Mouse (Mus musculus) yolk sac, embryonic 10.5 days (tissue): ENCODE data around the gene Tssc4.

Experiments
- DNase-seq: peaks from one replicate; pipeline ENCODE4 v3.0.0-alpha.2; 2017; ENCODE audit warnings: low spot score

The Tssc4 gene

GRCm38 (mm10) chr7:143069751-143070400 is 827 bp downstream of the Tssc4 start:
- no peak for DNase-seq

DNA sequence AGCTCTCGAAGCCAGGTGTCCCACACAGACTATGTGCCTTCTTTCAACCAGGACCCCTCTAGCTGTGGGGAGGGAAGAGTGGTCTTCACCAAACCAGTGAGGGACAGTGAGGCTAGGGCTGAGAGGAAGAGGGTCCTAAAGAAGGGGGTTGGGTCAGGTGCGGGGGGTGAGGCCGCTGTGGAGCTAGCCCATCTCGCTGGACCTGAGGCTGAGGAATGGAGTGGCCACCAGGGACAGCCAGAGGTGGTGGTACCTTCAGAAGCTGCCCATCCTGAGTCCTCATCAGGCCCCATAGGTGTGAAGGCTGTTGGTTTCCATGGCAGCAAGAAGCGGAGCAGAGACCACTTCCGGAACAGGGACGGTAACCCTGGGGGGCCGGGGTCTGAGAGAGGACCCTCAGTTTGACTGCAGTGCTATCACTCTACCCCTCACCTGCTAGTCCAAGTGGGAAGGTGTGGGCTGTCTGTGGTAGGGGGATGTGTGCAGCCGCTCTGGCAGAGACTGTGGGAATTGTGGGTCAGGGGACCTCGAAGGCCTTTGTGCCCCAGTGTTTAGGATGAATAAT is 1.5 kb downstream of the Tssc4 start:
- DNase-seq: no peak

DNA sequence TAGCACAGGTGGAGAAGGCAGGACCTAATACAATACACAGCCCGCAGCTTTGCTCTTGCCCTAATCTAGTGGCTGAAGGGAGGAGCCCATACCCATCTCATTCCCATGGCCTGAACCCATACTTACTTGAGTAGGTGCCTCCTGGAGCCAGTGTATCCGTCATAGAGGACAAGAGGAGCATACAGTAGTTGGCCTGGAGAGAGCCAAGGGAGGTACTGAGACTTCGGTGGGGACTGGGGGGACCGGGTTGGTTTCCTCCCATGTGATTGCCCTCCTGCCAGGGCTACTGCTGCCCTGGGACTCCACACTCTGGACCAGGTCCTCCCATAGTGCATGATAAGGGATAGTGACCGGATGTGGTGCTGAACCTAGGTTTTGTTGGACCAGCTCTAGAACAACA is 3.6 kb downstream of the Tssc4 start:
- no peak for DNase-seq

GRCm38 (mm10) chr7:143073086-143073485 is 4.0 kb downstream of the Tssc4 start:
- no peak for DNase-seq

GRCm38 (mm10) chr7:143075394-143075793 is 6.3 kb downstream of the Tssc4 start:
- no peak for DNase-seq

- DNase-seq: no peak
These were observed 8.3 kb downstream of the Tssc4 start for GRCm38 (mm10) chr7:143077351-143077750.

DNA sequence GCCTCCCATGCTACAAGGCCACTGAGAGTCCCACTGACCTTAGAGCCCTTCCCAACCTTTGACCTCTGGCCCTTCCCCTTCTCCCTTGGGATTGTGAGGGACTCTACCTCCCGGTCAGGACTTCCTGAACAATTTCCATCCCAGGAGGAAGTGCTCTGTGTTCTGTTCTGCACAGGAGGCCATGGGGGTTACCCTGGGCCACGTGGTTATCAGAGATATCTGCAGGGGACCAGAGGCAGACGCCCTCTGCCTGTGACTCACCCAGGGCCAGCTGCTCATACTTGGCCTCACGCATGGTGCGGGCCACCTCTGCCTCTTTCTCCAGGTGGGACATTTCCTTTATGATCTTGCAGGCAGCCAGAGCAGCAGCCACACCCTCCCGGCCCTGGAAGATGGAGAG is 13.0 kb downstream of the Tssc4 start:
- no peak for DNase-seq

GRCm38 (mm10) chr7:143083708-143084107 is 14.7 kb downstream of the Tssc4 start:
- no peak for DNase-seq

DNA sequence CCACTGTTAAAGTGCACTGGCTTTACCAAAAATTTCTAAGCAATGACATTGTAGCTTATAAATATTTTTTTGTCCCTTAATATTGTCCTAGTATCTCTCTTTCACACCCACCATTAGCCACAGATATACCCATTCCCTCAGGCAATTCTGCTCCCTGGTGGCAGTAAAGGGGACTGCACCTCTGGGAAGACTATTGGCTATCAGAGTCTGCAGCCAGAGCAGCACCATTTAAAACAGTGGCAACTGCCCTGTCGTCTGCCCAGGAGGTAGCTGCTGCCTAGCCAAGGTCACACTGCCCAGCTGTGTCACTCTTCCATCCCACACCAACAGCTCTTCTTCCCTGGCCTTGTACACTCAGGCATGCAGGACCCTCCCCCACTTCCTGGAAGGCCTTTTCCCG is 17.3 kb downstream of the Tssc4 start:
- peak; percentile 32 for DNase-seq

DNA sequence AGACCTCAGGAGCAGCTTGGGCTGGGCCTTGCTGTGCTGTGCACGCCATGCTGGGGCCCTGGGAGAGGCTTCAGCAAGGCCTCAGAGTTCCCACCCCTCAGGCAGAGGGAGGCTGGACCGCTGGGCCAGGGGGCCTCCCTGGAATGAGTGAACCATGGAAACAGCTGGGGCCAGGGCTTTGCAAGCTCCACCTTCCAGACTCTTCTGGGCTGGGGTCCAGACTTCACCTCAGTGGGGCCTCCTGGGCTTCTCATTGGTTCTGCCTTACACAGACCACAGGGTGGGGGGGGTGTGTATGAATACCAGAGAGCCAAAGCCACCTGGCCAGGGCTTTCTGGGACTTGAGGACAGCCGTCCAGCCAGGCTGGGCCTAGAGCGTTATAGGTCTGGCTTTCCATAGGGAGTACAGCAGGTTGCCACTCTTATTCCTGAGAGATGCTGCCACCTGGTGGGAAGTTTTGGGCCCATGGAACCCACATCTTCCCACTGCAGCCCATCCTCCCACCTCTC is 18.1 kb downstream of the Tssc4 start:
- DNase-seq: peak; percentile 31

DNA sequence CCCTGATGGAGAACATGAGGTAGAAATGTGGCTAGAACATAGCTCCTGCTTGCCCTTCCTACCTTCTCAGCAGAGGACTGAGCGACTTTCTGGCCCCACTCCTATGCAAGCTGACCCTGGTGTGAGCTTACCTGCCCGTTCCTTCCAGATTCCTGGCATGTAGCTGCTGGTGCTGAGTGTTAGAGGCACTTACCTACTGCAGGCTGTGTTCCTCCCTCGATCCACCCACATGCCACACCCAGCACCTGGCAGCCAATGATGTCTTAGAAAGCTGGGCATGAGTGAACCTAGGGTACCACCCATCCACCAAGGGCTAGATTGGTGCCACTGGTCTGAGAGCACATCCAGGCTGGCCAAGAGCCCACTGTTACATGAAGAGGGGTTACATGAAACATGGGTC is 24.8 kb downstream of the Tssc4 start:
- no peak for DNase-seq

- DNase-seq: peak; percentile 33
These were observed 25.8 kb downstream of the Tssc4 start, which contains the start of gene Trpm5 for GRCm38 (mm10) chr7:143094592-143095553. Gene Trpm5, minus strand, starts transcription at chr7:143094642.

- DNase-seq: no peak
These were observed 26.5 kb downstream of the Tssc4 start for GRCm38 (mm10) chr7:143095554-143095907.

GRCm38 (mm10) chr7:143100759-143101158 is 31.7 kb downstream of the Tssc4 start:
- no peak for DNase-seq

- DNase-seq: no peak
These were observed 36.3 kb downstream of the Tssc4 start for GRCm38 (mm10) chr7:143105258-143105897.

DNA sequence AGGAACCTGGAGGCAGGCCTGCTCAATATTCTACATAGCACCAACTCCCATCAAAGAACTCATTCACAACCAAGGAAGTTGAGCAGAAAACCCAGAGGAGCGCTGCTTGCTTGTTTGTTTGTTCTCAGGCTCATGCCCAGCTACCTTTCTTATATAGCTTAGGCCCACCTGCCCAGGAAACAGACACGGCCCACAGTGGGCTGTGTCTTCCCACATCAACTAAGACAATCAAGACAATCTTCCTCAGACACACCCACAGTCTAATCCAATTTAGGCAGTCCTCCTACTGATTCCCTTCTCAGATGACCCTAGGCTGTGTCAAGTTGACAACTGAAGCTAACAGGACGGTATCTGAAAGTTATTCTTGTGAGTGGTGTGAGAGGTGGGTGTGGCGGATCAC is 37.0 kb downstream of the Tssc4 start, which contains the start of gene Kcnq1:
Kcnq1 (plus strand) TSS at position 301 of the 400 bp plus-strand sequence.
- no peak for DNase-seq

- peak; percentile 33 for DNase-seq
These were observed 37.8 kb downstream of the Tssc4 start for GRCm38 (mm10) chr7:143106672-143107465.

- DNase-seq: no peak
These were observed 39.2 kb downstream of the Tssc4 start for GRCm38 (mm10) chr7:143108200-143108599.

DNA sequence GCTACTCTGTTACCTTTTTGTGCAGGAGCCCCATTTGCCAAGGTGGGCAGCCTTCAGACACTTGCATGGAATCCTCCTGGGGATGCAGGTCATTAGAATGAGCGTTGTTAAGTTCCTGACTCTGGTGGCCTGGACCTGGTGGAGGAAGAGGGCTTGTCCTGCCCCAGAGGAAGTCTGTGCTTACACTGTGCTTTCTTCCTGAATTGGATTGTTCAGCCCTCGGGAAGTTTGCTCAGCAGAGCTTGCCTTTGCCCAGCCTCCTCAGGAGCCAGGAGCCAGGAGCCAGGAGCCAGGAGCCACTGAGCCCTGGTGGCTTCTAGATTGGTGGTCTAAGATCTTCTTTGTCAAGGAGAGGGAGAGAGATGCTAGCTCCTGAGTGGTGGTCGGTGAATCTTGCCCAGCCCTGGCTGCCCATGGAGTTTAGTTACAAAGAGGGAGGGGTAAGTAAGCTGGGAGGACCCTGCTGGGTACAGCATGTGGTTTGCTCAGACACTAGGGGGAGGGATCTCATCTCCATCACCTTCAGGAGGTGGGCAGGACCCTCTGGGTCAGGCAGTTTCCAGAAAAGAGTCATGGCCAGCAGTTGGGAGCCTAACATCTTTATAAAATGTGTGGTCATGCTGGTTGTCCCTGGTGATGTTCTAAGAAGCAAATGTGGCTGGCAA is 40.1 kb downstream of the Tssc4 start:
- no peak for DNase-seq

GRCm38 (mm10) chr7:143109696-143110095 is 40.6 kb downstream of the Tssc4 start:
- DNase-seq: no peak

- no peak for DNase-seq
These were observed 41.8 kb downstream of the Tssc4 start for GRCm38 (mm10) chr7:143110803-143111202.
